Mouse (Mus musculus) layer of hippocampus, adult 2 months (tissue): ENCODE measurements at regions not wholly inside any gene's neighbourhood (a gene's known extent, or its start where the extent isn't known, plus 50 kb on each side); places are given as distances from the start of the nearest gene placed in this dataset.
A peak's percentile ranks its signal among the peaks of the same experiment; 100 is the strongest.
"Not testable (repeated sequence)": the region's sequence is repeated elsewhere in the genome, so short reads cannot be mapped to it uniquely, and the experiment has no call there.

Source experiments
- DNase-seq, 2 experiments: peaks; one replicate each; pipeline ENCODE4 v3.0.0; 2022; ENCODE audit warnings: low spot score in 2 of 2
- H3K27ac ChIP-seq: fragments of 200-600 bp; 2 replicates; pipeline ENCODE4 v1.8.1; 2022
- H3K4me3 ChIP-seq: fragments of 200-600 bp; 2 replicates; pipeline ENCODE4 v1.8.1; 2022; ENCODE audit warnings: mild to moderate bottlenecking
- CTCF ChIP-seq: fragments of 200-600 bp; conservative IDR thresholded peaks from 2 replicates; pipeline ENCODE4 v1.8.1; 2022; ENCODE audit warnings: antibody characterized with exemption, mild to moderate bottlenecking, moderate library complexity

DNA sequence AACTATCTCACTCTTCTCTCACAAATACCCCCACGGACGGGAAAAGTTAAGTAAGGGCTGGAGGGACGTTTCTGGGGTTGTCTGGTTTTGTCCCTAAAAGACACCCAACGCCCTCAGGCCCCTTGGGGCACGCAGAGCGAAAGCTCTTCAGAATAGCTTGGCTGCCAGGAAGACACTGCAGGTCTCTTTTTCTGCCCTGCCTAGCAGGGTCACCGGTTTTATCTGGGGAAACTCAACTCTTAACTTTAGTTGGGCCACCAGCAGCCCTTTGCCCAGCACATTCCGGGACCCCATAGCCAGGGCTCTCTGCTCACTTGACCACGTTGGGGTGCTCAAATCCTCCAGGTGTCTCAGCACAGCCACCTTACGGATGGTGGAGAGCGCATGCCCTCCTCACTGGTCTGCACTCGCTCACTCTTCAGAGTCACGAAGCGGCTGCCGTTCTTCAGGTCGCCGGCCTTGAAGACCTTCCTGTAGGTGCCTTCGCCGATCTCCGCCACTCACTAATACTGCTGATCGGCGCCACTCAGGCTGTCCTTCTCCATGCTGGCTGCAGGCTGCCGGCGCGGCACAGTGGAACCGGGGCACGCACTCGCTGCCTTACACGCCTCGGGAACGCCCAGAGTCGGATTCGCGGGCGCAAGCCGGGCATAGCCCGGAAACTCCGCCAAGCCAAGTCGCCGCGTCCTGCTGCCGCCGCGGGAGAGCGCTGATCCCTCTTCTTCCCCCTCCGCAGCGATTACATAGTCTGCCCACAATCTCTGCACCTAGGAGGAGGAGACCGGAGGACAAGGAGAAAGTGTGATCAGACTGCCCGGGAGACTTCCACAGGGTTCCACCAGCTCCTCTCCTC lies 83.0 kb downstream of the Ulbp1 start:
- Histone ChIP-seq H3K4me3 (peak overlapping the region; percentile 59), H3K27ac (no peak overlapping the region)
- no peak for TF ChIP-seq CTCF
- no peak for DNase-seq

DNA sequence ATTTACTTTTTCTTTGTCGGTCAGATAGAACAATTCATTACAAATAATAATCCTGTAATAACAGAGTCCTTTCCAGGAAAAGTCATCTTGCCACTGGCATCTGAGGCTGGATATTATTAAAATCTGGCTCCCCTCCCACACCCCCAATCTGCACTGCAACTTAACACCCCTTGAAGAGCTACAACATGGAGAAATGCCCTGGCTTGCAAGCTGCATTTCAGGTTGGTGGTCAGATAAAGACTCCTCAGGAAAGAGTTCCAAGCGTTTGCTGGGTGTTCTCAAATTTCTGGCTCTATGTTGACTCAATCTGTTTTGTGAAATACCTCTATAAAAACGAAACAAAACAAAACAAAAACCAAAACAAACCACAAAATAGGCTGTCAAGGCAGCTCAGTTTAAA lies 114.6 kb downstream of the Ulbp1 start:
- DNase-seq, H3K4me3 ChIP-seq, H3K27ac ChIP-seq: not testable (repeated sequence)

DNA sequence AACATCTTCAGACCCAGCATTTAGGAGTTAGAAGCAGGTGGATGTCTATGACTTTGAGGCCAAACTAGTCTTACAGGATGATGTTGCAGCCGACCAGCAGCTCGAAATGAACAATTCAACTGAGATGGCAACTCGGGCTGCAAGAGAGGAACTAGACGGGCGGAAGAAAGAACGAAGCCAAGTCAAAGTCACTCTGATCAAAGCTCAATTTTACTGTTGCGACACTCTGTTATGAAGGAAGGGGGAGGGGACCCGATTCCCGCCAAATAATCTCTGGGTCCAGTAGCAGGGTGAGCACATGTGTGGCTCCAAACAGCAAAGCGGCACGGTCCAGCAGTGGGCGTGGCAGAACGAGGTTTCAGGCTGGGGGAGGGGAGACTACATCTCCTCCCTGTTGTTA lies 129.1 kb downstream of the Ulbp1 start:
- not testable (repeated sequence) for H3K27ac ChIP-seq, H3K4me3 ChIP-seq, DNase-seq

DNA sequence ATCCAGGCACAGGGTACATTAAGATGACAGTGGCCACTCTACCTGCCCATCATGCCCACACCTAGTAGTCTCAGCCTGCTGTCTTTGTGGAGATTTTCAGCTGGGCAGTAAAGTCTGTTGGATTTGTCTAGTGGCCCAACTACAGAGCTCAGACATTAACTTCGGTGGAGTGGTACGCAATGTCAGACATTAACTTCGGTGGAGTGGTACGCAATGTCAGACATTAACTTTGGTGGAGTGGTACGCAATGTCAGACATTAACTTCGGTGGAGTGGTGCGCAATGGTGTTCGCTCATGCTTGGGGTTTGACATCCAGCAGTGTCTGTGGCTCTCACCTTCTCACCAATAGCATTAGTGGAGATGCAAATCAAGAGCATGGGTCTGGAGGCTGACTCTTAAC lies 129.7 kb downstream of the Ulbp1 start:
- not testable (repeated sequence) for DNase-seq

DNA sequence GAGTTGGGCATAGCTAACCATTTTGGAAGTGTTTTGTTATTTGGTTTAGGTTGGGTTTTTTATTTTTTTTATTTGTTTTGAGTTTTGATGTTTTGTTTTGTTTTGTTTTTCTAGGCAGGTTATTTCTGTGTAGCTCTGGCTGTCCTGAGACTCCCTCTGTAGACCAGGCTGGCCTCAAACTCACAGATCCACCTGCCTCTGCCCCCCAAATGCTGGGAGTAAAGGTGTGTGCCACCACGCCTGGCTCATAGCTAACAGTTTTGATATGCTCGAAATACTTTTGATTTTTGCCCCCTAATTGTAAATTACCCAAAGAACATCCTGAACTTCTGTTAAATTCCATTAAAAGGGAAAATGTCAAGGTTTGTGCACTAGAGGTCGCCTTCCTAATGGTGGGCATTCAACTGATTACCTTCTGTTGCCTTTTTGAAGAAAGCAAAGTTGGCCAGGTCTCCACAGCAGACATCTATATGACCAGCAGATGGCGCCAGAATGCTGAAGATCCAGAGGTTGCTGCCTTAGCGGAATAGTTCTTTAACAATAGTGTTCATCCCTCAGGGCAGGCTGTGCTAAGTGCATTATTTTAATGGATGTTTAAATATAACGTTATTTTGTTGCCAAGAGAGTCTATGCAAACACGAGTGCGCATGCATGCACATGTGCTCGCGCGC lies 121.2 kb upstream of the Cnksr3 start:
- H3K27ac ChIP-seq, result no peak overlapping the region
- DNase-seq, result peak; percentile 48 to 62
- peak; percentile 83 for TF ChIP-seq CTCF
- H3K4me3 ChIP-seq, result no peak overlapping the region

More for the DNA sequence above, 129.7 kb downstream of the Ulbp1 start:
- H3K4me3 ChIP-seq, H3K27ac ChIP-seq: not testable (repeated sequence)

DNA sequence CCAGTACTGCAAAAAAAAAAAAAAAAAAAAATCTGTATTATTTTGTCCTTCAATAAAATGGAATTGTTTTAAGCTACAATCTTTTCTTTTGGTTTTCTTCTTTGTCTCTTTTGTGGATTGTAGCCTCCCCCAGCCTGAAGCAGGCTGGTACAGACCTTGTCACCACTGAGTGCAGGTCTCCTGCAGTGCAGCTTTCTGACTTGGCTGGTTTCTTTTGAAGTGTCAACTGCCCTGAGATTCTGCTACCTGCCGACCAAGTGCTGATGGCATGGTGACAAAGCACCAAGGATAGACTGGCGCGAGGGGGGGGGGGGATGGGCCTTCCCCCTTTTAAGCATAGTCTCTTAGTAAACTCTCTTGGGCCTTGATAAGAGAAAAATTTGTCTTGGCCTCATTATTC lies 116.2 kb upstream of the Cnksr3 start:
- TF ChIP-seq CTCF, result no peak
- Histone ChIP-seq H3K27ac (no peak overlapping the region), H3K4me3 (no peak overlapping the region)
- no peak for DNase-seq

DNA sequence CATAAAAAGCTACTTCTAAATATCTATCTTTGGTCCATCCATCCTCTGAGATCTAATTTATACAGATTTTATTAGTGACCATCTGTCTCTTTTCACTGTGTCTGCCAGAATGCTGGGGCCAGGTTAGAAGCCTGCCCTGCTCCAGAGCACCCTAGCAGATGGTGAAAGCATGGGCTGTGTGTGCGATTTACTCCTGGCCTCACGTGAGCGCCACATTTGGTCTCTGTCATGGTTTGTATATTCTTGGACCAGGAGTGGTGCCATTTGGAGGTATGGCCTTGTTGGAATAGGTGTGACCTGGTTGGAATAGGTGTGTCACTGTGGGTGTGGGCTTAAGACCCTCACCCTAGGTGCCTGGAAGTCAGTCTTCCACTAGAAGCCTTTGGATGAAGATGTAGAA lies 115.0 kb upstream of the Cnksr3 start:
- DNase-seq, H3K4me3 ChIP-seq, H3K27ac ChIP-seq: not testable (repeated sequence)

DNA sequence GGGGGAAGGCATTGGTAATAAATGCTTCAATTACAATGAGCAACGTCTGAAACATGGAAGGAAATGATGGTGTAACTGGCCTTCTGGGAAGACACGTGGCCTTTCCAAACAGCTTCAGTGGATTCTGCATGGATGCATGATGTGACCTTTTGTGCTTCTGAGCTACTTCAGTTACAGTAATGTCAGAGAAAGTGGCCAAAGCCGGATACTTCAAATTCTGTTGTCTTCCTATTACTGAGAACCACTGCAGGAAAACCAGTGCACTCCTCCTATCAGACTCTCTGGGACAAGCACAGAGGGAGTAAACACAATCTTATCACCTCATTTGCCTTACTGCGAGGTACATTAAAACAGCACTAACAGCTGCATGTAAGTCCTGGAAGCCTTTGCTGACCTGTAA lies 113.0 kb upstream of the Cnksr3 start:
- no peak for TF ChIP-seq CTCF
- Histone ChIP-seq H3K4me3 (no peak overlapping the region), H3K27ac (no peak overlapping the region)
- no peak for DNase-seq

DNA sequence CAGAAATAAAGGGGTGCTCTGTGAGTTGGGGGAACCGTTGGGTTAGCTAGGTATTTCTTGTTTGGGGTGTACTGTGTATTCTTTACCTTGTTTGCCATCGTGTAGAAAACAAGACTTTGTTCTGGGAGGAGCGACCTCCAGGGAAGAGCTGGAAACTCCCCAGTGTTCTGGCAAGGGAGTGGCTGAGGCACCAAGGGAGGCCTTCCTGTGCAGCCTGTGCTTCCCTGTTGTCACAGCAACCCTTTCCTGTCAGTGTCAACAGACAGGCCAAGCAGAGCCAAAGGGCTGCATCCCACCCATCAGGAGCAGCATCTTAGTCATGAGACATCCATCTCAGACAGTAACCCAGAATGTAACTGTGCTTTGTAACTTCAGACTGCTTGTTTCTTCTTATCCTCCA lies 111.2 kb upstream of the Cnksr3 start:
- TF ChIP-seq CTCF, result no peak
- no peak overlapping the region for H3K27ac ChIP-seq
- no peak for DNase-seq

DNA sequence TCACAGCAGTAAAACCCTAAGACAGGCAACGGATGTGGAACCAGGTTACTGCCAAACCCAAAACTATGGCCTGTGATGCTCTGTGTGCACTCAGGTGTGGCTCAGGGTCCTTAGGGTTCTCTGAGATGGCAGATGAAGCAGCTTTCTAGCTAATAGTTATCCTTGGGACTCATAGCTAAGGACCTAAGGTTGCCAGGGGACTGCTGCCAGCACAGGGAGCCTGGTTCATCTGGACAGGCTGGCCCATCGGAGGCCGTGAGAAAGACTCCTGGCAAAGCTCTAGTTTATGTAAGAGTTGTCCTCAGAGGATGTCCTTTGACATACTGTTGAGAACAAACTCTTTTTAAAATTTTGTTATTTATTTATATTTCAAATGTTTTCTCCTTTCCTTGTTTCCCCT lies 97.9 kb upstream of the Cnksr3 start:
- Histone ChIP-seq H3K27ac (no peak overlapping the region), H3K4me3 (no peak overlapping the region)
- no peak for TF ChIP-seq CTCF
- no peak for DNase-seq

More for the DNA sequence above, 111.2 kb upstream of the Cnksr3 start:
- no peak overlapping the region for H3K4me3 ChIP-seq

DNA sequence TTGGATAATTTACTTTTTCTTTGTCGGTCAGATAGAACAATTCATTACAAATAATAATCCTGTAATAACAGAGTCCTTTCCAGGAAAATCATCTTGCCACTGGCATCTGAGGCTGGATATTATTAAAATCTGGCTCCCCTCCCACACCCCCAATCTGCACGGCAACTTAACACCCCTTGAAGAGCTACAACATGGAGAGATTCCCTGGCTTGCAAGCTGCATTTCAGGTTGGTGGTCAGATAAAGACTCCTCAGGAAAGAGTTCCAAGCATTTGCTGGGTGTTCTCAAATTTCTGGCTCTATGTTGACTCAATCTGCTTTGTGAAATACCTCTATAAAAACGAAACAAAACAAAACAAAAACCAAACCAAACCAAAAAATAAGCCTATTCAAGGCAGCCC lies 93.8 kb upstream of the Cnksr3 start:
- DNase-seq, H3K27ac ChIP-seq, H3K4me3 ChIP-seq: not testable (repeated sequence)

DNA sequence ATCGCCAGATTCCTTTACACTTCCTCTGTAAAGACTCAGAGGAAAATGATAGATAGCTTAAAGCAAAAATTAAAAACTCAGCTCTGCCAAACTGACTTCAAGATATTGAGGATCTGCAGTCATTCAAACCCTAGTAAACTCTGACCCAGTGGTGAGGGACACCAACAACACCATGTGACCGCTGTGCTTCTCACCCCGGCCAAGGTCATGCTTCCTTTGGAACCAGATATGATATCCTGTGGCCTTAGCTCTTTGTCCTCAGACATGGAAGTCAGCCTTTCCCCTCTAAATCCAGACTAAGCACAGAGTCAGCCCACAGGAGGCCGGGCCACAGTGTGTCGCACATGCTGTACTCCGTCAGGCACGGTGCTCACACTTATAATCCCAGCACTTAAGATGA lies 86.3 kb upstream of the Cnksr3 start:
- Histone ChIP-seq H3K4me3 (no peak overlapping the region), H3K27ac (no peak overlapping the region)
- no peak for DNase-seq
- no peak for TF ChIP-seq CTCF

DNA sequence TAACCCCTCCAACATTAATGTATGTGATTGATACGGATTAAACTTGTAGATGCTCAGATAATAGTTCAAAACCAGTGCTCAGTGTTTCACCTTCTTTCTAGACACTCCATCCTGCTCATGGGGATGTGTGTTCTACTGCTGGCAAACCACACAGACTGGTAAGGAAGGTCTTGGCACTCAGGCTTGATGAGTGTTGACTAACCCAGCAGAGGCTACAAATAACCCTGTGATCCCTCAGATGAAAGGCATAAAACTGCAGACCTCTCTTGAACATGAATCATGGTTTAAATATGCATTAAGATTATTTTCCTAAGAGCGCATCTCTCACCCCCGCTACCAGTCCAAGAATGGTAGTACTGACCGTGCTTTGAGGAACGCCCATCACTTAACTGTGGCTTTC lies 83.9 kb upstream of the Cnksr3 start:
- no peak for TF ChIP-seq CTCF
- no peak for DNase-seq
- Histone ChIP-seq H3K27ac (no peak overlapping the region), H3K4me3 (no peak overlapping the region)

DNA sequence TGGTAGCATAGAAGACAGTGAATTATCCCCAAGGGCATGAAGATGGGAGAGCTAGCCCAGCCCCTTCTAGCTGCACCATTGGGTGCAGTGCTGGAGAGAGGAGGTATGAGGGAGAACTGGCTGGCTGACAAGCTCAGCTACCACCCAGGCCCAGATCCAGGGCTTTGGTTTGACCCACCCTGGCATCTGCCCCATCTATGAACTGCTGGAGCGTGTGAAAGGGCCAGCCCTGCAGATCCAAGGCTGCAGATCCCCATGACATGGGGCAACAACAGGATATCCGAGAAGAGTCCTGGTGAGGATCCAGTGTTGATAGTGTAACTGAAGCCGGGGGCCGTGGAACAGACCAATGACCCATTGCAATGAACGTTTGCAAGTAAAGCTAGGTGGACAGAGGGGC lies 81.2 kb upstream of the Cnksr3 start:
- no peak for DNase-seq
- Histone ChIP-seq H3K27ac (no peak overlapping the region), H3K4me3 (no peak overlapping the region)
- no peak for TF ChIP-seq CTCF
